Mouse (Mus musculus) telencephalon, adult 2 months (tissue): ENCODE results near the gene Cd248.
A peak's percentile ranks its signal among the peaks of the same experiment; 100 is the strongest.
"Not testable (repeated sequence)": the region's sequence is repeated elsewhere in the genome, so short reads cannot be mapped to it uniquely, and the experiment has no call there.

Source experiments
- DNase-seq: peaks from one replicate; pipeline ENCODE4 v3.0.0-alpha.2; 2011; ENCODE audit warnings: low read depth, low spot score

Gene Cd248

DNA sequence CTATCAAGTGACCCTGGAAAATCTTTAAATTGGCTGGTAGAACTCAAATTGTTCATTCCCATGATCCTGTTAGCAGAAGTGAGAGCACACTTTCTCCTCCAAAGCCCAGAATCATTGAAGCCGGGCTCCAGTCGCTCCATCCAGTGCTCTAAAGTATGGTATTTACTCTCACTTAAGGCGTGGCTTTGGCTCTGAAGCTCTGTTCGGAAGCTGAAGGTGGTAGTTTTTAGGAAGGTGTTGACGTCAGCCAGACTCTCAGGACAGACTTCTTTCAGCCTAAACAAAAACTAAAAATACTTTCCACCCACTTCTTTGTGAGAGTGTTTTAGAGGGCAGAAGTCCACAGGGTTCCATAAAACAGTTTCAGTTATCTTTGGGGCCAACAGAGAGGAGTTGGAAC, 5.6 kb downstream of the Cd248 start:
- no peak for DNase-seq

GRCm38 (mm10) chr19:5079279-5079678, 11.4 kb downstream of the Cd248 start:
- no peak for DNase-seq

DNA sequence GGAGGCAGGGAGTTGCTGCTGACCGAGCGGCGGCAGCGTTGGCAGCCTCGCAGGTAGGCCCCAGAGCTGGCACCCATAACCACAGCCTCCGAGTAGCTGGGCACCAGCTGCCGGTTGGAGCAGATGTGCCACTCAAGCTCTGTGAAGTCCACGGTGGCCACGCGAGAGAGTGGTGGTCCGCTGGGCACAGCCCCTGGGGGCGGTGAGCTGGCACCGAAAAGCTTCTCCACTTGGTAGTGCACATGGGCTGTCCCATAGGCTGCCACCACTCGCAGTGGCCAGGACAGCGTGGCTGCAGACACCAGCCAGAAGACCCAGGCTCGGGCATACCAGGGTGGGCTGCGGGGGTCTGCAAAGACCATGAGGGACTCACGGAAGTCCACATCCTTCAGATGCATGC, 14.1 kb downstream of the Cd248 start:
- DNase-seq = no peak

DNA sequence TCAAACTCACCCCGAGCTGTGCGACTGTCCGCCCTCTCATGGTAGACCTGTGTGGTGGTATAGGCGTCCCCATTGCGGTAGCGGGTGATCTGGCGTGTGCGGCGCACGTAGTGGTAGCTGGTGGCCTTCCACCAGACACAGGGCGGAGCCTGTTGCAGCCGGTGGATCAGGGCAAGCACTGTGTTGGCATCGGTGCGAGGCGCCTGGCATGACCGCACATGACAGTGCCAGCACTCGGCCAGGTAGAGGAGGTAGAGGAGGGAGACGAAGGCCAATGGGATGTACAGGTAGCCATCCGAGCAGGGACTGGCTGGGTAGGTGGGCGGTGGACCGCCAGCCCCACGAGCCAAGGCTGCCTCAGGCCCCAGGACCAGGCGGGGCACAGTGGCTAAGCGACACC, 14.7 kb downstream of the Cd248 start:
- no peak for DNase-seq

DNA sequence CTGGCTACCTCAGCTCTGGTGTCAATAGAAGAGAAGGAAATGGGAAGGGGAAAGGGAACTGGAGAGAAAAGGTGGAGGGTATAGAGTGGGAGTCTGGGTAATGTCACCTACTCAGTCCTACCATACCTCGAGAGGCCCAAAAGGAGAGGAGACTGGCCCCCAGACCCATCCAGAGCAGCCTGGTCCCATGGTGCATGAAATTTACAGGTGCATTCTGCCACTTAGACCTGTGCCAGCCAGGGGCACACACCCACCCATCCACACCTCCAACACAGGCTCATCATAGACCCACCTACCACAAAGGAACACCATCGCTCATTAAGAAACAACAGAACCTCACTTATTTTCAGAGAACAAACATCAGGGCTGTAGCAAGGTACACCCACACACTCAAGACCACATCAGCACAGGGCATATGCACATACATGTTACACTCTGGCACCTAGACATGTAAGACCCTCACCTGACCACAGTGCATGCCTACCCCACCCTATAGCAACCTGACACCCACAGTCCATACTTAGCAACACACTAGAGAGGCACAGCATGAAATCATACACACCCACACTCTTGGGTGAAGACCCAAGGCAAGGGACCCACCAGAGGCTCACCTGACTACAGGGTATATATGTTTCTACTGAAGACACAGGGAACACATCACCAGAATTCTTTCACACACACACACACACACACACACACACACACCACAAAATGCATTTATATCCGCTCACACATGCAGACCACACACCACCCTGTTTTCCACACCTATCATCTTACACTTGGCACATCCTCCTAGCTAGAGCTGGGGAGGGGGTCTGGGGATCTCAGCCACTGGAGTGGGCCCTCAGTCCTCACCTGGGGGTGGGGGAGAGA, 16.3 kb downstream of the Cd248 start:
- no peak for DNase-seq

- DNase-seq = no peak
Measured at GRCm38 (mm10) chr19:5084834-5085144, 16.9 kb downstream of the Cd248 start.

GRCm38 (mm10) chr19:5085145-5085863, 17.4 kb downstream of the Cd248 start, which contains the start of gene Tmem151a:
TSS of gene Tmem151a (minus strand) at chr19:5085531.
- no peak for DNase-seq

DNA sequence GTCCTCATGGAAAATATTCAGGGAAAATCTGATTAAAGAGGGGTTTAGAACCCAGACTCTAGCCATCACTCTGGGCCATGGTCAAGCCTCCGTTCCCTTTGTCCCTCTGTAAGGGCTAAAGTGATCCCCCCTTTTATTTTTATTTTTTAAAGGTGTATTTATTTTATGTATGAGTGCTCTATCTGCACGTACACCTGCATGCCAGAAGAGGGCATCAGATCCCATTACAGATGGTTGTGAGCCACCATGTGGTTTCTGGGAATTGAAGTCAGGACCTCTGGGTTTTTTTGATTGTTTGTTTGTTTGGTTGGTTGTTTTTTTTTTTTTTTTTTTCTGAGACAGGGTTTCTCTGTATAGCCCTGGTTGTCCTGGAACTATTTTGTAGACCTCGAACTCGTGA, 18.7 kb downstream of the Cd248 start:
- DNase-seq = not testable (repeated sequence)

DNA sequence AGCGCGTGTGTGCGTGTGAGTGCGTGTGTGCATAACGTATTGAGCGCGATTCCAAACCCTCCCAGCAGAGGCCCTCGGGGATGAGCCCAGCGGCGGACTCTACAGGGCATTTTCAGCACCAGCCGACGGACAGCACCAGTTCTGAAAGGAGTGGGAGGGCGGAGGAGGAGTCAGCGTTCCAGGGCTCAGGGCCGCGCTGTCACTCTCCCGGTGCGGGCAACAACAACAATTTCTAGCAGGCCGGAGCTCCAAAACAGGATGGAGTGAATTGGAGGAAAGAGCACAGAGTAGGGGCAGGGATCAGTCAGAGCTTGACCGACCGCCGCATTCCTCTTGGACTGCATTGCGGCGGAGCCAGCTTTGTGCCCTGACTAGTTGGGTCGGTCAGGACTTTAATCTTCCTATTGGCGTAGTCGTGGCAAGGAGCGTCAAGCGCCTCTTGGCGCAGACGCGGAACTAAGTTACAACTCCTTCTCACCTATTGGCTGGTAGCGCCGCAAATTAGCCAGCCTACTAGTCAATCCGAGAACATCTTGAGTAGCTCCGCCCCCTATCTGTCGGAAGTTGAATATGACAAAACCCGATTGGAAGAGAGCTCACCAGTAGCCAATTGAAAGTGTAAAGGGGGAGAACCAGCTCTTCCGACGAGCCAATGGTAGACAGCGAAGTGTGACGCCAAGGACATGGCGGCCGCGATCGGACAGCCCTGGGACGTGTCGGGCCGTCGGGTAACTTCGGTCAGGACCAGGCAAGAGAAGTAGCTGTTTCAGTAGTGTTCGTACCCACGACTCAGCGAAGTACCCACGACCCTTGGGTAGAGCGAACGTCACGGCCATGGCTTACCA, 20.2 kb downstream of the Cd248 start, which contains the start of gene Yif1a:
Gene Yif1a, plus strand, starts transcription at position 655 of the 845 bp plus-strand sequence.
- DNase-seq = peak; percentile 100

- no peak for DNase-seq
Measured at GRCm38 (mm10) chr19:5089324-5089723, 21.4 kb downstream of the Cd248 start.

DNA sequence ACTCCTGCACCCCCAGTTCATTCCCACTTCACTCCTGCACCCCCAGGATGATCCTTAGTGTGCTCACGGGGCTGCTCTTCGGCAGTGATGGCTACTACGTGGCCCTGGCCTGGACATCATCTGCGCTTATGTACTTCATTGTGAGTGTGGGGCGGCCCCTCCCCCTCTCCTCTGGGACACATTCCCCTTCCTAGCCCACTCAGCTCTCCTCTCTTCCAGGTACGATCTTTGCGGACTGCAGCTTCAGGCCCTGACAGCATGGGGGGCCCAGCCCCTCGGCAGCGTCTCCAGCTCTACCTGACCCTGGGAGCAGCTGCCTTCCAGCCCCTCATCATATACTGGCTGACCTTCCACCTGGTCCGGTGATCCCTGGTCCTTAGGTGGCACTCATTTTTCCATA, 24.2 kb downstream of the Cd248 start:
- no peak for DNase-seq

DNA sequence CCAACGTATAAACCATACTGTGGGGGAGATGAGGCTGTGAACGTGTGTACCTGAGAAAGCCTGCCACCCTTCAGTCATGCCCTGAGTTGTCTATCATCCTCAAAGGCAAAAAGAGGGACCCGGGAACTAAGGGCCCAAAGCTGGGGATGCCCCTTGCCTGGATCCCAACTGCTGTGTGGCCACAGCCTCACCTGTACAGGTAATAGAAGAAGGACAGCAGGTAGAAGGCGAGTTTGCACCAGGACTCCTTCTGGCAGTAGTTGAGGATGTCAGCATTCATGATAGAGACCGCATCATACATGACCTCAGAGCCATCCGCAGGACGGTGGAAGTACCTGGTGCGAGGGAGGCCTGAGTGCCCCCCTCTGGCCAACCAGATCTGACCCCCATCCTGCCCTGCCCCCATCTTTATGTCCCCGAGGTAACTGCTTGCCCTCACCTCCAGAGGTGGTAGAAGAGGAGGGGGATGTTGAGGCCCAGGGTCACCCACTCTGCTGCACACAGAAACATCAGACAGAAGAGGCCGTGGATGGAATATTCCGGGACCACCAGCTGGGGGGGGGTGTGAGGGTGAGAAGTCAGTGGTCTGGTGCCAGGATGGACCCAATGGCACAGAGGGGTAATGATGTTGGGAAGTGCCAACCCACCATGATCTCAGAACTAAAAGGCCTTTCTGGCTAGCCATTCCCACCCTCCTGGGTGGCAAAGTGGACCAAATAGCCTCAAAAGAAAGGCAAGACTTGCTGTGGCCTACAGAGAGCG, 25.8 kb downstream of the Cd248 start:
- DNase-seq = no peak

DNA sequence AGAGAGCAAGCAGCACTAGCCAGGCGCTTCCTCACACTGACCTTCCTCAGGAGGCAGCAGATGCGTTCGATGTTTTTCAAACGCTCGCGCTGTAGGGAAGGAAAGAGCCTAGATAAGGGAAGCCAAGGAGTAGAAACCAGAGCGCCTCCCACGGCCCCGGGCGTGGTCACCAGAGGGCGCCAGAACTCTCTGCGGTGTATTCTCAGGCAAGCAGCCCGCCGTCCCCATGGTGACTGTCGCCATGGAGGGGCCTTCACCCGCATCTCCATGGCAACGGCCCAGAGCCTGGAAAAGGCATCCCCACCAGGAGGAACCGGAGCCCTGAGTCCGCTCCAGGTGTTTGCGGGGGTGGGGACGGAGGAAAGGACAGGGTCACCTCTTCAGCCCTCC, 26.4 kb downstream of the Cd248 start:
- DNase-seq = peak; percentile 91

GRCm38 (mm10) chr19:5094746-5095417, 27.0 kb downstream of the Cd248 start:
- DNase-seq = no peak

- DNase-seq = no peak
Measured at GRCm38 (mm10) chr19:5095887-5096474, 28.1 kb downstream of the Cd248 start.

DNA sequence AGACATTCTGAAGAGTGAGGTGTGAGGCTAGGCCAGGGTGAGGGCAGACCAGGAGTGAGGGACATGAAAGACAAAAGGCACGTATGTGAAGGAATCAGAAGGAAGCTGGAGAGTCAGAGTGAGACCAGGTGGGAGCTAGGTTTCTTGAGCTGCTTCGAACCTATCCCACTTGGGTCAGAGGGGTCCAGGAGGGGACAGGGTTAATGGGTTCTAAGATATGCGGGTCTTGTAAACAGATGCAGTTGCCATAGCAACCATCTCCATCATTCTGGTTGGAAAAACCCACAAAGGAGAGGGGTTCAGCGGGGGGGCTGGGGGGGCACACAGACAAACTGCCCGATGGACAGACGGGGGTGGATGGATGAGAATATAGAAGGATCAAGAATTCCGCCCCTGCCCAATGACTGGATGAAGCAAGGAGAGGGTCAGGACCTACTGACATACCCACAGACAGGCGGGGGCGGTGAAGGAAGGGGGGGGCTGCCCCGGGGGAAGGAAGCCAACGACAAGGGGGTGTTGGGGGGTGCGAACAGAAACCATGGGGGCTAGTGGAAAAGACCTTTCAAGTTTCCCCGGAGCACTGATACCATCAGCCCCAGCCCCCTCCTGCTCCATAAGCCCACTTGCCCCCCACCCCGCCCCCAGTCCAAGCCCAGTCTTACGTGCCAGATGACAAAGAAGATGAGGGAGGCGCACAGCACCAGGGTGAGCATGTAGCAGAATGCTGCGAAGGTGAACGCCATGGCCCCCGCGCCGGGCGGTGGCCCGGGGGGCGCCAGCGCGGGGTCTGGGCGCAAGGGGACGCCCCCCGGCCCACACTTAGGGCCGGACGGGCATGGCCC, 29.9 kb downstream of the Cd248 start:
- DNase-seq = no peak

- DNase-seq = no peak
Measured at GRCm38 (mm10) chr19:5098363-5099143, 30.7 kb downstream of the Cd248 start, which contains the start of gene Cnih2. TSS of gene Cnih2 (minus strand) at chr19:5098521.

- no peak for DNase-seq
Measured at GRCm38 (mm10) chr19:5106074-5106473, 38.2 kb downstream of the Cd248 start.
